In the genomic region with DNA sequence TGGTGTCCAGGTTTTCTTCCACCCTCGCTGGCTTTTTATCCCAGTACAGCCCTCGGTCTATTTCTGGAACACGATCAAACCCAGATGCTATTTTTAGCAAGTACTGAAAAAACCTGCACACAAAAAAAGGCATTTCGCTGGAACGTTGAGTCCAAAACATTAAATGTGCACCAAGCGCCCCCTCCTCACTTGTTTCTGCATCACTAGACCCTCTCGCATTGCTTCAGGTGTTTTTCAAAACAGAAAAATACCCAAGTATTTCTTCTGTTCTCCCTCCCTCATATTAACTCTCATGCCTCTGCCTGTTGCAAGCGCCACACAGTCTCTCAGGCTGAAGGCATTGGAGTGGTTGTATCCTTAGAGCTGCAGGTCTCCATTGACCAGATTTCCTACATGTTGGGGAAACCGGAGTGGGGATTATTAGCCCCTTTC, we compare ENCODE assay signal across 11 mouse cellular contexts.
DNase-seq lines count a peak whose midpoint lies in the region; ATAC-seq lines count a peak whose summit lies in the region.
"Had no signal": no experiment of that assay in that cellular context is flagged by ENCODE, and none has a peak within 500 bp of the region (broad histone marks: within the 10 kb centered on the region; RNA-seq: fewer than 3 reads in every experiment).

No protein-coding gene starts in this region.

- H3K27me3 ChIP-seq in heart, embryonic 15.5 days = peaks cover 62% of the 10 kb centered on the region
- peaks cover 33% of the 10 kb centered on the region for H3K27me3 ChIP-seq in forebrain, embryonic 16.5 days (replicated peaks; ENCODE audit: control insufficient read depth, insufficient read depth, low read length)
- H3K27me3 ChIP-seq in midbrain, embryonic 15.5 days (replicated peaks) = peaks cover 32% of the 10 kb centered on the region

- H3K9ac ChIP-seq in heart, embryonic 15.5 days = no peak overlapping the region
- peak overlapping the region; percentile 76 for H3K9ac ChIP-seq in forebrain, embryonic 16.5 days (replicated peaks; ENCODE audit: low read depth, low read length)
- H3K9ac ChIP-seq in midbrain, embryonic 15.5 days = peak overlapping the region; percentile 61
- H3K9ac ChIP-seq: liver, postnatal 0 days had no signal

- H3K4me3 ChIP-seq in heart, embryonic 15.5 days = peak overlapping the region; percentile 42
- H3K4me3 ChIP-seq in forebrain, embryonic 16.5 days (replicated peaks; ENCODE audit: low read length) = peak overlapping the region; percentile 64
- H3K4me3 ChIP-seq in midbrain, embryonic 15.5 days = peak overlapping the region; percentile 49

- H3K9me3 ChIP-seq in heart, embryonic 15.5 days (replicated peaks) = no peaks in the 10 kb centered on the region
- H3K9me3 ChIP-seq in forebrain, embryonic 16.5 days (ENCODE audit: control insufficient read depth, low read length) = no peaks in the 10 kb centered on the region
- H3K9me3 ChIP-seq in midbrain, embryonic 15.5 days = no peaks in the 10 kb centered on the region

- peak overlapping the region; percentile 75 for H3K4me2 ChIP-seq in heart, embryonic 15.5 days
- peak overlapping the region; percentile 82 for H3K4me2 ChIP-seq in forebrain, embryonic 16.5 days (ENCODE audit: low read length)
- H3K4me2 ChIP-seq in midbrain, embryonic 15.5 days = peak overlapping the region; percentile 97

- peaks cover 52% of the 10 kb centered on the region for H3K4me1 ChIP-seq in heart, embryonic 15.5 days (replicated peaks)
- H3K4me1 ChIP-seq in forebrain, embryonic 16.5 days (replicated peaks; ENCODE audit: control insufficient read depth, insufficient read depth, low read length) = peaks cover 49% of the 10 kb centered on the region
- peaks cover 60% of the 10 kb centered on the region for H3K4me1 ChIP-seq in midbrain, embryonic 15.5 days

- intact Hi-C loops in heart, postnatal 14 days (cut with DNase I) = no loop called here

- no peak for ATAC-seq in heart, embryonic 15.5 days (replicated peaks; ENCODE audit: insufficient number of reproducible peaks, insufficient read depth, low FRiP score, low read depth)
- ATAC-seq in forebrain, embryonic 16.5 days = peak; percentile 16; the same call in 1 of the 2 replicates
- peak; percentile 25 for ATAC-seq in midbrain, embryonic 15.5 days (replicated peaks)

- no peaks in the 10 kb centered on the region for H3K36me3 ChIP-seq in heart, embryonic 15.5 days
- H3K36me3 ChIP-seq in forebrain, embryonic 16.5 days (ENCODE audit: control insufficient read depth, insufficient read depth) = no peaks in the 10 kb centered on the region
- no peaks in the 10 kb centered on the region for H3K36me3 ChIP-seq in midbrain, embryonic 15.5 days (replicated peaks)

- 26% methylated on average over 9 of the region's 9 CpGs for WGBS in heart, embryonic 15.5 days
- 17% methylated on average over 9 of the region's 9 CpGs for WGBS in forebrain, embryonic 16.5 days
- 27% methylated on average over 9 of the region's 9 CpGs for WGBS in midbrain, embryonic 15.5 days

- no peak overlapping the region for H3K27ac ChIP-seq in heart, embryonic 15.5 days
- H3K27ac ChIP-seq in forebrain, embryonic 16.5 days (ENCODE audit: low read length) = peak overlapping the region; percentile 94
- H3K27ac ChIP-seq in midbrain, embryonic 15.5 days = peak overlapping the region; percentile 97
- H3K27ac ChIP-seq: kidney, postnatal 0 days had no signal

- DNase-seq in heart, postnatal 14 days = no peak
- peak; percentile 80 for DNase-seq in cerebellum, adult 9-10 months
- no peak for DNase-seq in urinary bladder, postnatal 14 days (ENCODE audit: low spot score)
- DNase-seq in thymus, postnatal 10 days (ENCODE audit: low spot score in 2 of 2) = no peak
- no peak for DNase-seq in Muller cell, postnatal 12 days (ENCODE audit: inconsistent ontology term)
- DNase-seq: gastrocnemius, postnatal 14 days; liver, postnatal 0 days had no signal
